Comparison of ENCODE assay signal across 8 mouse cellular contexts in the genomic region with DNA sequence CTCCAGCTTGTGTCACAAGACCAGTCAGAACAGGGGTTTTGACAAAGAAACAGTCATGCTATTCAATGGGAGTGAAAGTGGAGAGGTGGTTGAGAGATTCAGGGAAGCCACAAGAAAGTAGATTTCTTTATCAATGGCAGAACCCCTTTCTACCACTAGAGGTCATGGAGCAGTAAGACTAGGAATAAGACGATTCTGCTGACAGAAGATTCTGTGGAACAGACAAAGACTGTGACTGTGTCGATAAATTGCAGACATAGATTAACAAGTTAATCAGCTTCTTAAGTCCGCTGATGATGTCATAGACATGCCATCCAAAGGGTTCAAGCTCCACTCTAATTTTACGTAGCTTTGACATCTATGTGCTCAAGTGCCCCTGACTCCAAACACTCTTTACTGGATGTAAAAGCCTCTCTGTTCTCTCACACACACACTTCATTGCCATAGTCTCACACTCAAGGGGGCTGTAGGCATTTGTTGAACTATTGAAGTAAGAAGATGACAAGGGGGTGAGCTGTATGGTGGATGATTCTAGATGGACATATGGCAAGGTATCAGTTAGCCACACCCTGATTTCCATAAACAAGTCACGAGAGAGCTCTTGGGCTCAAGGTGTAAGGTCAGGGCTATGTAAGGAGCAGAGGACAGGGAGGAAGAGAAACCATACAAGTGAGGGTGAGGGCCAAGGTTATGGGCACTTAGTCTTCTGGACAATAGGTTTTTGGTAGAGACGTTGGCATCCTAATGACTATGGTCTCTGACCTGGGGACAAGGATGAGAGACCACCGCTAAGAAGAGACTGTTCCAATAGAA.
A peak's percentile ranks its signal among the peaks of the same experiment; 100 is the strongest.
DNase-seq lines count a peak whose midpoint lies in the region; ATAC-seq lines count a peak whose summit lies in the region.

No protein-coding gene starts in this region.

- H3K27ac ChIP-seq in kidney, embryonic 16.5 days (ENCODE audit: low read length): no peak overlapping the region

- no peak overlapping the region for H3K9ac ChIP-seq in kidney, embryonic 16.5 days (replicated peaks; ENCODE audit: low read length)

- no peak overlapping the region for H3K4me3 ChIP-seq in kidney, embryonic 16.5 days (ENCODE audit: low read length)

- no peak for DNase-seq in kidney, postnatal 25 days
- DNase-seq in adipocyte (ENCODE audit: low spot score): peak; percentile 75
- DNase-seq in heart, postnatal 10 days: peak; percentile 42 to 58
- no peak for DNase-seq in right cerebral cortex, postnatal 25 days
- no peak for DNase-seq in adrenal gland, postnatal 36 days

- WGBS in kidney, embryonic 16.5 days: 51% methylated on average over 7 of the region's 7 CpGs

- intact Hi-C loops in heart, postnatal 10 days (cut with DNase I): loop anchor here (1.0 to 5.0 kb wide), 4 partner anchors 113 to 439 kb away; no protein-coding TSS in a partner anchor

- no peaks in the 10 kb centered on the region for H3K9me3 ChIP-seq in kidney, embryonic 16.5 days (ENCODE audit: low read length)

- peaks cover 12% of the 10 kb centered on the region for H3K4me1 ChIP-seq in kidney, embryonic 16.5 days (ENCODE audit: insufficient read depth, low read length)

- 0 out of 2 replicates have a peak, but pooled peaks have one; percentile 21 for ATAC-seq in kidney, embryonic 16.5 days (ENCODE audit: low FRiP score, low TSS enrichment)
- ATAC-seq in CD4-positive, CD25-positive, alpha-beta regulatory T cell, adult 4 months: peak; percentile 98
- ATAC-seq in megakaryocyte progenitor cell, adult 5-6 weeks (replicated peaks; ENCODE audit: poor library complexity): peak; percentile 83

- H3K4me2 ChIP-seq in kidney, embryonic 16.5 days (replicated peaks; ENCODE audit: low read depth, low read length): no peak overlapping the region

- H3K36me3 ChIP-seq in kidney, embryonic 16.5 days (ENCODE audit: insufficient read depth, low read length): no peaks in the 10 kb centered on the region

- H3K27me3 ChIP-seq in kidney, embryonic 16.5 days (ENCODE audit: insufficient read depth, low read length): no peaks in the 10 kb centered on the region

Comparison
In these comparisons a context has a peak if more than half of its experiments do, and no peak if none do; other contexts are left out.
1. ATAC-seq: peak in every context shown above with its lines; median percentile 98 in CD4-positive, CD25-positive, alpha-beta regulatory T cell, adult 4 months; 83 in megakaryocyte progenitor cell, adult 5-6 weeks; 21 in kidney, embryonic 16.5 days.
2. DNase-seq: peak in adipocyte (single experiment) and heart, postnatal 10 days (2 of 2); none in kidney, postnatal 25 days (0 of 2), right cerebral cortex, postnatal 25 days (single experiment) and adrenal gland, postnatal 36 days (0 of 2).